Mouse (Mus musculus) monocyte, adult 59 days (primary cell): ENCODE results near the gene Ppil6. TPM values are rescaled to one million over a fixed set of nuclear protein-coding genes. Genes with fewer than 3 reads are reported as not detected.

Experiments
- total RNA-seq, 2 experiments: library from RNA; stranded (reverse); gene quantifications; one replicate each; pipeline ENCODE4 v1.2.4; 2023

The Ppil6 gene
- under 1 TPM in 1 of 2 experiments, not detected in 1; 0.47 TPM for total RNA-seq

GRCm38 (mm10) chr10:41489708-41490517 lies at the start of gene Ppil6, which contains the start of gene Smpd2:
Gene Ppil6 (plus strand): TSS chr10:41490439.
Gene Smpd2 (minus strand): TSS chr10:41490369.

GRCm38 (mm10) chr10:41450137-41450670 lies 40.0 kb upstream of the Ppil6 start, which contains the start of gene Zbtb24:
Gene Zbtb24 (plus strand): TSS chr10:41450383.

GRCm38 (mm10) chr10:41476171-41477017 lies 13.8 kb upstream of the Ppil6 start, which contains the start of gene Mical1:
Gene Mical1 (plus strand): TSS chr10:41476314.

GRCm38 (mm10) chr10:41518981-41519618 lies 28.9 kb downstream of the Ppil6 start, which contains the start of gene Cd164:
Gene Cd164 (plus strand): TSS chr10:41519414.

Other genes with a start within 250 kb of the Ppil6 start
- 10 to 100 TPM; 20.3 to 20.8 TPM for gene Fig4, start 187.2 kb upstream of the Ppil6 start, total RNA-seq
- not detected for gene Ak9, start 186.5 kb upstream of the Ppil6 start, total RNA-seq
- gene Zbtb24, start 40.1 kb upstream of the Ppil6 start, total RNA-seq = 10 to 100 TPM; 17.7 to 20.0 TPM
- gene Mical1, start 14.1 kb upstream of the Ppil6 start, total RNA-seq = 100 to 1,000 TPM; 233 to 239 TPM
- gene Smpd2, start 70 bp upstream of the Ppil6 start, total RNA-seq = 10 to 100 TPM; 22.6 to 27.9 TPM
- 100 to 1,000 TPM; 145 to 154 TPM for gene Cd164, start 29.0 kb downstream of the Ppil6 start, total RNA-seq
- not detected for gene Ccdc162, start 226.2 kb downstream of the Ppil6 start, total RNA-seq